ENCODE assay signal across 9 mouse cellular contexts in the genomic region with DNA sequence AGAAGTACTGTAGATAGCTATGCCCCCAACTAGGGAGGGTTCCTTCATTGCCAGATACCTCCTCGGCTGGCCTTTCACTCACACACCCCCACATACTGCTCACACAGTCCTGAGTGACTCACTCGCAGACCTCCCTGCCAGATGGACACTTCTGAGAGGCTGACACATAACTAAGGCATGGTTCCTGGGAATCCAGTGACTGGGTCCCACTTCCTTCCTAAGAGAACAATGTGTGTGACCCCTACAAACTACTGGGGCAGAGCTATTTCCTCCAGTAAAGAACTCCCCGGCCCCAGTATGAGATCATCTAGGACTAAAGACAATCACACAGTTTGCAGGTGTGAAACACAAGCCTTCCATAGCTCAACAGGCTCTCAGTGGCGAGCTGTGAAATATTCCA.
A peak's percentile ranks its signal among the peaks of the same experiment; 100 is the strongest.
DNase-seq lines count a peak whose midpoint lies in the region; ATAC-seq and TF ChIP-seq lines count a peak whose summit lies in the region.
"Had no signal": no experiment of that assay in that cellular context is flagged by ENCODE, and none has a peak within 500 bp of the region (broad histone marks: within the 10 kb centered on the region; RNA-seq: fewer than 3 reads in every experiment).

No protein-coding gene starts in this region.

- H3K9ac ChIP-seq in heart, adult 2 months (ENCODE audit: low read depth, low read length): no peak overlapping the region
- no peak overlapping the region for H3K9ac ChIP-seq in kidney, postnatal 0 days (ENCODE audit: low read depth, low read length)
- no peak overlapping the region for H3K9ac ChIP-seq in hindbrain, postnatal 0 days (replicated peaks; ENCODE audit: low read length)
- H3K9ac ChIP-seq: hindbrain, embryonic 15.5 days had no signal

- peak; percentile 54 for DNase-seq in gastrocnemius, adult 18-20 months (ENCODE audit: low spot score)
- no peak for DNase-seq in gastrocnemius, postnatal 4 days (ENCODE audit: low spot score in 2 of 2)
- DNase-seq in heart, adult 2 months: peak; percentile 47 to 75
- DNase-seq in kidney, postnatal 0 days (ENCODE audit: low spot score): peak; percentile 65
- DNase-seq in lung, postnatal 4 days: peak; percentile 61 to 69
- no peak for DNase-seq in thymus, postnatal 4 days
- no peak for DNase-seq in spleen, postnatal 4 days (ENCODE audit: low spot score in 2 of 2)
- no peak for DNase-seq in hindbrain, postnatal 0 days (ENCODE audit: low spot score)

- TF ChIP-seq CTCF in heart, adult 2 months (IDR thresholded peaks at IDR 0.05): no peak
- TF ChIP-seq CTCF in kidney, postnatal 0 days (IDR thresholded peaks at IDR 0.05; ENCODE audit: low read depth): no peak
- TF ChIP-seq CTCF in hindbrain, postnatal 0 days (IDR thresholded peaks at IDR 0.05; ENCODE audit: low read depth): no peak

- peak; percentile 79 for TF ChIP-seq EP300 in heart, adult 2 months (IDR thresholded peaks at IDR 0.05; ENCODE audit: insufficient read depth, low read depth, low read length)

- H3K27me3 ChIP-seq in heart, adult 2 months (ENCODE audit: control insufficient read depth, insufficient read depth, low read length): no peaks in the 10 kb centered on the region
- H3K27me3 ChIP-seq in kidney, postnatal 0 days (ENCODE audit: insufficient read depth, low read length): no peaks in the 10 kb centered on the region
- H3K27me3 ChIP-seq in hindbrain, postnatal 0 days (ENCODE audit: insufficient read depth, low read length): no peaks in the 10 kb centered on the region
- H3K27me3 ChIP-seq: hindbrain, embryonic 15.5 days had no signal

- TF ChIP-seq POLR2A in heart, adult 2 months (IDR thresholded peaks at IDR 0.05; ENCODE audit: insufficient read depth, low read depth, low read length): no peak

- peak; percentile 66; the same call in 1 of the 2 replicates for ATAC-seq in kidney, postnatal 0 days (replicated peaks; ENCODE audit: low FRiP score, low read depth)
- ATAC-seq in hindbrain, postnatal 0 days: no peak

- intact Hi-C loops in heart, adult 2 months (cut with DNase I): no loop called here

- H3K79me2 ChIP-seq in heart, adult 2 months (replicated peaks; ENCODE audit: control insufficient read depth, insufficient read depth, low read length): no peaks in the 10 kb centered on the region

- no peaks in the 10 kb centered on the region for H3K9me3 ChIP-seq in kidney, postnatal 0 days (replicated peaks; ENCODE audit: low read length)
- H3K9me3 ChIP-seq in hindbrain, postnatal 0 days (ENCODE audit: low read length): no peaks in the 10 kb centered on the region
- H3K9me3 ChIP-seq: hindbrain, embryonic 15.5 days had no signal

- H3K4me3 ChIP-seq in heart, adult 2 months: no peak overlapping the region
- H3K4me3 ChIP-seq in kidney, postnatal 0 days (replicated peaks; ENCODE audit: low read depth, low read length): no peak overlapping the region
- H3K4me3 ChIP-seq in hindbrain, postnatal 0 days (ENCODE audit: low read length): no peak overlapping the region
- H3K4me3 ChIP-seq: hindbrain, embryonic 15.5 days had no signal

- no peak overlapping the region for H3K4me2 ChIP-seq in kidney, postnatal 0 days (ENCODE audit: low read length)
- H3K4me2 ChIP-seq in hindbrain, postnatal 0 days (ENCODE audit: low read depth, low read length): no peak overlapping the region
- H3K4me2 ChIP-seq: hindbrain, embryonic 15.5 days had no signal

- H3K4me1 ChIP-seq in heart, adult 2 months (ENCODE audit: control insufficient read depth, insufficient read depth, low read length): peaks cover 13% of the 10 kb centered on the region
- peaks cover 3% of the 10 kb centered on the region; the same call in 1 of the 2 replicates for H3K4me1 ChIP-seq in kidney, postnatal 0 days (replicated peaks; ENCODE audit: insufficient read depth, low read length)
- no peaks in the 10 kb centered on the region; the same call in 1 of the 2 replicates for H3K4me1 ChIP-seq in hindbrain, postnatal 0 days (ENCODE audit: insufficient read depth, low read length)

- 9% methylated on average over 4 of the region's 4 CpGs for WGBS in heart, adult 2 months
- WGBS in kidney, postnatal 0 days: 13% methylated on average over 4 of the region's 4 CpGs
- WGBS in hindbrain, postnatal 0 days: 46% methylated on average over 4 of the region's 4 CpGs

- H3K27ac ChIP-seq in heart, adult 2 months: peak overlapping the region; percentile 77
- H3K27ac ChIP-seq in kidney, postnatal 0 days: no peak overlapping the region
- no peak overlapping the region for H3K27ac ChIP-seq in hindbrain, postnatal 0 days
- H3K27ac ChIP-seq: hindbrain, embryonic 15.5 days had no signal

- H3K36me3 ChIP-seq in heart, adult 2 months (ENCODE audit: control insufficient read depth, insufficient read depth, low read length): no peaks in the 10 kb centered on the region
- no peaks in the 10 kb centered on the region for H3K36me3 ChIP-seq in kidney, postnatal 0 days (ENCODE audit: insufficient read depth, low read length)
- H3K36me3 ChIP-seq in hindbrain, postnatal 0 days (ENCODE audit: insufficient read depth, low read length): no peaks in the 10 kb centered on the region
- H3K36me3 ChIP-seq: hindbrain, embryonic 15.5 days had no signal

Comparison
In these comparisons a context has a peak if more than half of its experiments do, and no peak if none do; other contexts are left out.
1. DNase-seq: peak in gastrocnemius, adult 18-20 months (single experiment), heart, adult 2 months (2 of 2), kidney, postnatal 0 days (single experiment) and lung, postnatal 4 days (2 of 2); none in gastrocnemius, postnatal 4 days (0 of 2), thymus, postnatal 4 days (single experiment), spleen, postnatal 4 days (0 of 2) and hindbrain, postnatal 0 days (single experiment).